Mouse (Mus musculus) erythroblast, embryonic 14.5 days (primary cell): ENCODE data around the gene Nhp2. TPM values are rescaled to one million over a fixed set of nuclear protein-coding genes. Genes with fewer than 3 reads are reported as not detected.
"Not testable (repeated sequence)": the region's sequence is repeated elsewhere in the genome, so short reads cannot be mapped to it uniquely, and the experiment has no call there.

Source experiments
- H3K27me3 ChIP-seq: 2 replicates; pipeline ENCODE4 v1.6.1; 2012; ENCODE audit warnings: inconsistent platforms; ENCODE audit not compliant: control insufficient read depth
- H3K36me3 ChIP-seq: 2 replicates; pipeline ENCODE4 v1.6.1; 2012; ENCODE audit warnings: mild to moderate bottlenecking, inconsistent platforms; ENCODE audit not compliant: control insufficient read depth
- H3K4me1 ChIP-seq: 2 replicates; pipeline ENCODE4 v1.6.1; 2012; ENCODE audit warnings: inconsistent platforms; ENCODE audit not compliant: control insufficient read depth
- H3K4me3 ChIP-seq: replicated peaks from 2 replicates; pipeline ENCODE3; 2012; ENCODE audit warnings: moderate library complexity, mild to moderate bottlenecking, inconsistent platforms
- H3K9me3 ChIP-seq: 2 replicates; pipeline ENCODE4 v1.6.1; 2012; ENCODE audit warnings: low read length, inconsistent platforms, mixed read lengths; ENCODE audit not compliant: control insufficient read depth
- GATA1 ChIP-seq: IDR thresholded peaks from 2 replicates; pipeline ENCODE4 v1.6.1; 2012; ENCODE audit warnings: low read length, inconsistent platforms, mixed read lengths
- TAL1 ChIP-seq: IDR thresholded peaks from 3 replicates; pipeline ENCODE4 v1.6.1; 2012; ENCODE audit warnings: low read length, inconsistent platforms, mixed read lengths
- polyA plus RNA-seq: library from polyadenylated mRNA; stranded (reverse); fragments of >175 nt; gene quantifications from 2 replicates; pipeline ENCODE4 v1.2.3, GENCODE M21; 2012

Nhp2 gene
- polyA plus RNA-seq, 1 experiment = 8.9 TPM

- H3K9me3 ChIP-seq = no peaks in the 10 kb centered on the region
- no peak for TF ChIP-seq TAL1
- TF ChIP-seq GATA1 = no peak
- peaks cover 87% of the 10 kb centered on the region for H3K36me3 ChIP-seq
- peaks cover 62% of the 10 kb centered on the region for H3K4me1 ChIP-seq
- no peak overlapping the region for H3K4me3 ChIP-seq
- H3K27me3 ChIP-seq = no peaks in the 10 kb centered on the region
Observed at GRCm38 (mm10) chr11:51602253-51602652, 17.3 kb upstream of the Nhp2 start.

GRCm38 (mm10) chr11:51605602-51606446 is 13.7 kb upstream of the Nhp2 start:
- TF ChIP-seq GATA1 = no peak
- TF ChIP-seq TAL1 = no peak
- Histone ChIP-seq H3K4me1 (peaks cover 76% of the 10 kb centered on the region), H3K4me3 (peak overlapping the region; percentile 98), H3K36me3 (peaks cover 51% of the 10 kb centered on the region), H3K27me3 (no peaks in the 10 kb centered on the region), H3K9me3 (no peaks in the 10 kb centered on the region)

- Histone ChIP-seq H3K9me3 (no peaks in the 10 kb centered on the region), H3K27me3 (no peaks in the 10 kb centered on the region), H3K4me3 (peak within 1 kb of the TSS; percentile 98), H3K36me3 (peaks cover 43% of the 10 kb centered on the region), H3K4me1 (peaks cover 77% of the 10 kb centered on the region)
- TF ChIP-seq GATA1 (no peak), TAL1 (no peak)
Observed at GRCm38 (mm10) chr11:51606447-51607095, 13.0 kb upstream of the Nhp2 start, which contains the start of gene Hnrnpab. TSS of gene Hnrnpab (minus strand) at chr11:51606847.

GRCm38 (mm10) chr11:51607096-51607738 is 12.3 kb upstream of the Nhp2 start:
- Histone ChIP-seq H3K4me3 (peak overlapping the region; percentile 98), H3K27me3 (no peaks in the 10 kb centered on the region), H3K9me3 (no peaks in the 10 kb centered on the region), H3K4me1 (peaks cover 75% of the 10 kb centered on the region), H3K36me3 (peaks cover 37% of the 10 kb centered on the region)
- TF ChIP-seq TAL1 (no peak), GATA1 (no peak)

- H3K36me3 ChIP-seq = peaks cover 15% of the 10 kb centered on the region
- peaks cover 55% of the 10 kb centered on the region for H3K4me1 ChIP-seq
- H3K9me3 ChIP-seq = no peaks in the 10 kb centered on the region
- TF ChIP-seq GATA1 (no peak), TAL1 (no peak)
- peak overlapping the region; percentile 45 for H3K4me3 ChIP-seq
- H3K27me3 ChIP-seq = no peaks in the 10 kb centered on the region
Observed at GRCm38 (mm10) chr11:51609266-51609909, 10.1 kb upstream of the Nhp2 start.

- not testable (repeated sequence) for H3K9me3 ChIP-seq, H3K4me3 ChIP-seq, H3K36me3 ChIP-seq, H3K27me3 ChIP-seq
- peaks cover 55% of the 10 kb centered on the region for H3K4me1 ChIP-seq
Observed at GRCm38 (mm10) chr11:51609940-51610339, 9.6 kb upstream of the Nhp2 start.

GRCm38 (mm10) chr11:51614256-51614655 is 5.3 kb upstream of the Nhp2 start:
- no peak for TF ChIP-seq GATA1
- no peak for TF ChIP-seq TAL1
- Histone ChIP-seq H3K4me1 (peaks cover 46% of the 10 kb centered on the region), H3K27me3 (no peaks in the 10 kb centered on the region), H3K36me3 (no peaks in the 10 kb centered on the region), H3K4me3 (no peak overlapping the region), H3K9me3 (no peaks in the 10 kb centered on the region)

- H3K4me3 ChIP-seq = peak overlapping the region; percentile 69
- H3K9me3 ChIP-seq = no peaks in the 10 kb centered on the region
- H3K27me3 ChIP-seq = no peaks in the 10 kb centered on the region
- peaks cover 43% of the 10 kb centered on the region for H3K4me1 ChIP-seq
- TF ChIP-seq TAL1 (no peak), GATA1 (no peak)
- no peaks in the 10 kb centered on the region for H3K36me3 ChIP-seq
Observed at GRCm38 (mm10) chr11:51615129-51615528, 4.4 kb upstream of the Nhp2 start.

GRCm38 (mm10) chr11:51615601-51616000 is 3.9 kb upstream of the Nhp2 start:
- H3K36me3 ChIP-seq = no peaks in the 10 kb centered on the region
- H3K27me3 ChIP-seq = no peaks in the 10 kb centered on the region
- H3K4me1 ChIP-seq = peaks cover 48% of the 10 kb centered on the region
- no peak for TF ChIP-seq TAL1
- TF ChIP-seq GATA1 = no peak
- H3K9me3 ChIP-seq = no peaks in the 10 kb centered on the region
- peak overlapping the region; percentile 69 for H3K4me3 ChIP-seq

GRCm38 (mm10) chr11:51616113-51616512 is 3.4 kb upstream of the Nhp2 start:
- H3K4me1 ChIP-seq = peaks cover 52% of the 10 kb centered on the region

More at GRCm38 (mm10) chr11:51616113-51616512, 3.4 kb upstream of the Nhp2 start:
- H3K27me3 ChIP-seq, H3K36me3 ChIP-seq, H3K9me3 ChIP-seq: not testable (repeated sequence)
- H3K4me3 ChIP-seq = peak overlapping the region; percentile 69
